ENCODE assay signal across 18 mouse cellular contexts in genomic region chr6:94141496-94141895, GRCm38 (mm10).
A peak's percentile ranks its signal among the peaks of the same experiment; 100 is the strongest.
DNase-seq lines count a peak whose midpoint lies in the region.
"Had no signal": no experiment of that assay in that cellular context is flagged by ENCODE, and none has a peak within 500 bp of the region (broad histone marks: within the 10 kb centered on the region; RNA-seq: fewer than 3 reads in every experiment).

No protein-coding gene starts in this region.

- DNase-seq in 3134 (ENCODE audit: extremely low read depth, insufficient read length, low spot score) (peak; percentile 29), NIH3T3 (ENCODE audit: low read depth) (peak; percentile 72)
- peak; percentile 20 for DNase-seq in brain, adult 2 months (ENCODE audit: low read depth, low spot score)
- no peak for DNase-seq in right cerebral cortex, postnatal 36 days (ENCODE audit: low spot score in 2 of 2)
- no peak for DNase-seq in cerebellum, postnatal 4 days (ENCODE audit: low spot score in 2 of 2)
- DNase-seq in testis, postnatal 10 days (ENCODE audit: low spot score), result no peak
- DNase-seq: adrenal gland, adult 8-10 months; adrenal gland, postnatal 25 days; cerebellum, adult 2 months; cerebellum, adult 9-11 months; cerebellum, postnatal 25 days; forebrain, postnatal 0 days; gastrocnemius, adult 2 months; gastrocnemius, postnatal 25 days; heart, adult 18-20 months; heart, postnatal 10 days; heart, postnatal 36 days; kidney, adult 11 months had no signal

Comparison
In these comparisons a context has a peak if more than half of its experiments do, and no peak if none do; other contexts are left out.
1. DNase-seq: peak in 3134 (single experiment), NIH3T3 (single experiment) and brain, adult 2 months (single experiment); none in right cerebral cortex, postnatal 36 days (0 of 2), cerebellum, postnatal 4 days (0 of 2) and testis, postnatal 10 days (single experiment).